Mouse (Mus musculus): ENCODE results near the gene Cers1. TPM values are rescaled to one million over a fixed set of nuclear protein-coding genes. Genes with fewer than 3 reads are reported as not detected.

The Cers1 gene
- not detected for total RNA-seq (2023)

GRCm38 (mm10) chr8:70315624-70316510 lies at the start of gene Cers1:
Cers1 (plus strand) TSS chr8:70315775.

GRCm38 (mm10) chr8:70282603-70283135 lies 32.9 kb upstream of the Cers1 start, which contains the start of gene Homer3:
Homer3 (plus strand) TSS chr8:70282827.

DNA sequence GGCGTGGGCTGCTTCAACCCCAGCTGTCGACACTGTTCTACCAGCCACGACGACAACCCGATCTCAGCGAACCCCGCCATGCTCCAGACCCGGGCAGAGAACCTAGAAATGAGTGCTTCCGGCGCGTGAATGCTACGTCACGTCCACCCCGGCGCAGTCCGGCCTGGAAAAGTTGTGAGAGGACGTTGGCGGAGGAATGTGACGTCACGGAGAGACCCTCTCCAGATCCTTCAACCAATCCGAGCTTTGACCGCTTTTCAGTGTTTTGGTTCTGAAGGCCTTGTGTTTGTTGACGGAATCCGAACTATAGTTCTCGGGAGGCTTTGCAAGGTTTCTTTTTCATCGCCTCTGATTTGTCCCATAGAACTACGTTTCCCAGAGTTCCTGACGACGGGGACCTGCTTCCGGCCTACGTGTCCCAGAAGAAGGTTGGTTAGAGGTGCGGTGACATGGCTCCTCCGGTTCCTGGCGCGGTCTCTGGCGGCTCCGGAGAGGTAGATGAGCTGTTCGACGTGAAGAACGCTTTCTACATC lies 13.2 kb upstream of the Cers1 start, which contains the start of the genes Ddx49 and Cope:
Gene Ddx49, minus strand, starts transcription at position 132 of the 533 bp plus-strand sequence.
Gene Cope, plus strand, starts transcription at position 161 of the 533 bp plus-strand sequence.

DNA sequence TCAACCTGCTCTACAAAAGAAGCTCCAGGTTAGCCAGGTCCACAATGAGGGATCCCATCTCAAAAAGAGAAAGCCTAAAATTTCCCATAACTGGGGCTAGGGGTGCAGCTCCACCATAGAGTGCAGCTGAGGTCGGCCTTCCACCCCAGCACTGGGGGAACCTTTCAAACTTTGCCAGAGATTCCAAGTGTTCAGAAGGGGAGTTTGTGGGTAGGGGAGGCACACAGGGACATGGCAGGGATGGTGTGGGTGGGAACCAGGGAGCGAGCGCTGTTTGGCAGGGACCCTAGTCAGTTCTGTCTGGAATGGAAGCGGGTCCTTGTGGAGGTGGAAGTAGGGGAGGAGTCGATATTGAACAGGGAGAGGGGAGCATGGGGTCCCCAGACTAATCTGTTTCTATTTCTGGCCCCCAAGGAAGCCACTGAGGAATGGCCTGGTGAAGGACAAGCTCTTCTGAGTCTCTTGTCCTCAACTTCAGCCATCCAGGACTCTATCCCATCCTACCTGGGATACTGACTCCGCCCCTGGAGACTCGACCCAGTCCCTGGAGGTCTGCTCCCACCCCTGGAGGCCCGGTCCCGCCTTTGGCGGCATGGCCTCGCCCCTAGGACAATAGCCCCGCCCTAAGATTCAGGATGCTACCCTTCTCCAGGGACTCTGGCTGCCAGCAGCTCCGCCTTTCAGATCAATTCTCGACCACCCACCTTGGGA lies 13.7 kb downstream of the Cers1 start, which contains the start of gene Gdf1:
Gene Gdf1, plus strand, starts transcription at position 694 of the 711 bp plus-strand sequence.

GRCm38 (mm10) chr8:70353194-70353817 lies 37.7 kb downstream of the Cers1 start, which contains the start of gene Upf1:
Upf1 (minus strand) TSS chr8:70353278.

DNA sequence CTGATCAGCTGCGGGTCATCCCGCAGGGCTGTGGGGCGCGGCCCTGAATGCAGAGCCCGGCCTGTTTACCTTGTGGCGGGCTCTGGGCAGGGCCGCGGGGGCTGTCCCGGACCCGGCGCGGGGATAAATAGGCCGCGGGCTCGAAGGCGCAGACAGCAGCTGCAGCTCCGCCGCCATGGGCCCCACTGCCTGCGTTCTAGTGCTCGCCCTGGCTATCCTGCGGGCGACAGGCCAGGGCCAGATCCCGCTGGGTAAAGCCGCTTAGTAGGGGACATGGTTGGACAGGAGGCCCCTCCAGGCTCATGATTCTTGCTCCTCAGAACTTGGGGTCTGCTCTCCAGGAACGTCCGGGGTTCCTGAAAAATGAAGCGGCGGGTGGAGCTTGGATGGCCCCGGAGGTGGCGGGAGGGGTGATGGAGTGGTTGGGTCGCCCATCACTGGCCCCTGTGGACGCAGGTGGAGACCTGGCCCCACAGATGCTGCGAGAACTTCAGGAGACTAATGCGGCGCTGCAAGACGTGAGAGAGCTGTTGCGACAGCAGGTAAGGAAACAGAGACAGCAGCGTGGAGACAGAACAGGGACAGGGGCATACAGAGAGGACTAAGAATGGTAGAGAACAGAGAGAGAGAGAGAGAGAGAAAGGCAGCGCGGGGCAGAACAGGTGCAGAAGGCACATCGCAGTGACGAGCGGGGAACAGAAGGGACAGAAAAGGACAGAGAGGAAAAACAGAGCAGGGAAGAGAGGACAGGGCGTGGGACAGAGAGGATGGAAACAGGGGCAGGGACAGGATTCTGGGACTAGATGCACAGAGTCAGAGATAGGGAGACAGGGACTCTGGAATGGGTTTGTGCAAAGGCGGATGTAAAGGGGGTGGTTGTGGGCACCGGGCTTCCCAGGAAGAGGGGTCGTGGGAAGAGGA lies 58.1 kb downstream of the Cers1 start, which contains the start of gene Comp:
Gene Comp, plus strand, starts transcription at position 162 of the 921 bp plus-strand sequence.

Other genes with a start within 250 kb of the Cers1 start
- gene Tm6sf2, start 242.9 kb upstream of the Cers1 start, total RNA-seq (2023) = not detected
- not detected for gene Hapln4, start 232.3 kb upstream of the Cers1 start, total RNA-seq (2023)
- not detected for gene Ncan, start 194.9 kb upstream of the Cers1 start, total RNA-seq (2023)
- gene Nr2c2ap, start 184.4 kb upstream of the Cers1 start, total RNA-seq (2023) = 33.8 TPM
- 30.7 TPM for gene Rfxank, start 176.6 kb upstream of the Cers1 start, total RNA-seq (2023)
- gene Borcs8, start 176.3 kb upstream of the Cers1 start, total RNA-seq (2023) = 52.4 TPM
- 5.2 TPM for gene Mef2b, start 176.1 kb upstream of the Cers1 start, total RNA-seq (2023)
- gene Tmem161a, start 143.4 kb upstream of the Cers1 start, total RNA-seq (2023) = 55.5 TPM
- gene Slc25a42, start 103.5 kb upstream of the Cers1 start, total RNA-seq (2023) = 11.7 TPM
- 65.2 TPM for gene Sugp2, start 81.5 kb upstream of the Cers1 start, total RNA-seq (2023)
- 12.2 TPM for gene Armc6, start 81.3 kb upstream of the Cers1 start, total RNA-seq (2023)
- 6.7 TPM for gene Homer3, start 32.9 kb upstream of the Cers1 start, total RNA-seq (2023)
- 85.5 TPM for gene Ddx49, start 13.3 kb upstream of the Cers1 start, total RNA-seq (2023)
- gene Cope, start 13.3 kb upstream of the Cers1 start, total RNA-seq (2023) = 98.9 TPM
- not detected for gene Gdf1, start 14.0 kb downstream of the Cers1 start, total RNA-seq (2023)
- 89.0 TPM for gene Upf1, start 37.5 kb downstream of the Cers1 start, total RNA-seq (2023)
- 0.83 TPM for gene Comp, start 57.8 kb downstream of the Cers1 start, total RNA-seq (2023)
- 28.3 TPM for gene Crtc1, start 123.8 kb downstream of the Cers1 start, total RNA-seq (2023)
- gene Klhl26, start 161.2 kb downstream of the Cers1 start, total RNA-seq (2023) = 8.8 TPM
- gene Tmem59l, start 171.6 kb downstream of the Cers1 start, total RNA-seq (2023) = not detected
- not detected for gene Crlf1, start 177.4 kb downstream of the Cers1 start, total RNA-seq (2023)
- 58.5 TPM for gene Rex1bd, start 191.0 kb downstream of the Cers1 start, total RNA-seq (2023)
- 3,579 TPM for gene Uba52, start 195.0 kb downstream of the Cers1 start, total RNA-seq (2023)
- gene Fkbp8, start 211.9 kb downstream of the Cers1 start, total RNA-seq (2023) = 280 TPM
- gene Kxd1, start 212.2 kb downstream of the Cers1 start, total RNA-seq (2023) = 55.7 TPM
- gene Ell, start 223.7 kb downstream of the Cers1 start, total RNA-seq (2023) = 33.6 TPM

All from CD4-positive naive resting alpha-beta T cell, adult 57 days (primary cell).